Mouse (Mus musculus): Measurements from ENCODE around the gene Pcca.

DNA sequence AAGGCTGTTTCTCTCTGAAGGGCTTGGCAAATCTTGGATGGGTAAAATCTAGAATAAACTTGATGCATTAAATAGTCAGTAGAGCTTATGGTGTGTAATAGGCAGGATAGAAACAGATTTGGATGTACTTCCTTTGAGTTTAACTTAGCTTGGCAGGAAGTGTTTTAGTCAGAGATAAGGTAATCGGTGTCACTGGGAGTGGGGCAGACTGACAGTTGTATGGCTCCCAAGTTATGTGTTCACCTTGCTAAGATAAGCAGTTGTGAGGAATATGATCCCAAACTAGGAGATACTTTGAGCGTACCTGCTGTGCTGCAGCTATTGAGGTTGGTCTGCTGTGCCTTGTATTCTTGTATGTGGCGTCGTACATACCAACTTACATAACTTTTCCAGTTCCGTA, 232.3 kb downstream of the Pcca start:
- TF ChIP-seq CTCF (IDR thresholded peaks at IDR 0.05; ENCODE audit: borderline replicate concordance, insufficient read depth, low read depth, low read length) (no peak), POLR2A (IDR thresholded peaks at IDR 0.05; ENCODE audit: borderline replicate concordance, insufficient read depth, low read length) (no peak)
